Mouse (Mus musculus) kidney, postnatal 4 days (tissue): Measurements from ENCODE around the gene Pef1.

Experiments used
- DNase-seq, 2 experiments: peaks; one replicate each; pipeline ENCODE4 v3.0.0; 2021; ENCODE audit warnings: mixed read lengths in 2 of 2

Pef1 gene

GRCm38 (mm10) chr4:130140992-130141402 lies 38.6 kb downstream of the Pef1 start:
- peak in 1 of 2 experiments; percentile 19 for DNase-seq

GRCm38 (mm10) chr4:130141786-130142185 lies 39.4 kb downstream of the Pef1 start:
- no peak for DNase-seq

DNA sequence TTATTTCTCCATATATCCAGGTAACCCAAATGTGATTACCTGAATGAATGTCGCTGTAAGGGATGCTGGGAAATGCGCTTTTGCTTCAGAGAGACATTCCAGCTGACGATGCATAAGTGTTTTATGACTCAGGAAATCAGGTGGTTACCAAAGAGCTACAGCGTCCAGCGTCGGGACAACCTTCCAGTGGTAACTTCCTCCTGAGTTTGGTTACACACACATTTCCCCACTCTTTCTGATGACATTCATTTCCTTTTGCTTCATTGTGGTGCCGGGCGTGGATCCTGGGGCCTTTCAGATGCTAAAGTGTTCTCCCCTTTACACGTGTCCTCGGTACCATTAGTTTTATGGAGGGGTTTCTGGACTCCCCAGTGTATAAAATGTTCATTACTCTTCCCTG lies 46.0 kb downstream of the Pef1 start:
- no peak for DNase-seq

GRCm38 (mm10) chr4:130154250-130154649 lies 51.9 kb downstream of the Pef1 start:
- DNase-seq = no peak

- DNase-seq = peak in 1 of 2 experiments; percentile 6
These were observed 54.5 kb downstream of the Pef1 start for GRCm38 (mm10) chr4:130156812-130157371.

GRCm38 (mm10) chr4:130161349-130161748 lies 59.0 kb downstream of the Pef1 start:
- DNase-seq = no peak

GRCm38 (mm10) chr4:130163391-130163861 lies 61.1 kb downstream of the Pef1 start:
- peak; percentile 62 to 76 for DNase-seq

DNA sequence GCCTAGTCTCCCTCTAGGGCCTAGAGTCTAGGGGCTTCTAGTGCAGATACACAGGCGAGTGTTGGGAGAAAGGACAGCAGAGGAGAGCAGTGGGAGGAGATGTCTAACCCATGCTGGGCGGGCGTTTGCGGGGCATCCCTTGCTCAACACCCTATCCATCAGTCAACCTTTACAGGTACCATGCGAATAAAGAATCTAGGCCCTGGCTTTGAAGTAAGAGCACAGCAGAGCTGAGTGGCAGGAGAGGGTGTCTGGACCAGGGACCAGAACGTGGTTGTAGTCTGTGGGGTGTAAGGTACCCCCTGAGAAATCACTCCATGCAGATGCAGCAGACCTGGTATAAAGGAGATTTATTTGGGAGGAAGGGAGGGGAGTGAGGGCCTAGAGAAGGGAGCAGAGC lies 61.8 kb downstream of the Pef1 start:
- DNase-seq = no peak

DNA sequence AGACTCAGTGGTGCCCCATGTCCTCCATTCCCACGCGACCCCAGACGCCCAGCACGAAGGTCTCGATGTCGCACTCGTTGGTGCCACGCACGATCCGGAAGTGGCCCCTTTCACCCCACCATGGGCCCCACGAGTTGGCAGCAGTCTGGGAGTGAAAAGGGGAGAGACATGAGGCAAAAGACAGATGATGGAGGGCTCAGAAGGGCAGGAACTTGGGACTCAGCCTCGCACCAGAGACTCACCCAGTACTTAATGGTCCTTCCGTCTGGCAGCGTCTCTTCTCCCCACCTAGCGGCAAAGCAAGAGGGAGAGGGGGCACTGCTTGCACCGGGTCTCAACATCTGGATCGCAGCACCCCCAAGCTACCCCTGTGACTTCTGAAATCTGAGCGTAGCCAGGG lies 63.7 kb downstream of the Pef1 start:
- DNase-seq = no peak

GRCm38 (mm10) chr4:130166592-130166991 lies 64.2 kb downstream of the Pef1 start:
- DNase-seq = peak in 1 of 2 experiments; percentile 28

DNA sequence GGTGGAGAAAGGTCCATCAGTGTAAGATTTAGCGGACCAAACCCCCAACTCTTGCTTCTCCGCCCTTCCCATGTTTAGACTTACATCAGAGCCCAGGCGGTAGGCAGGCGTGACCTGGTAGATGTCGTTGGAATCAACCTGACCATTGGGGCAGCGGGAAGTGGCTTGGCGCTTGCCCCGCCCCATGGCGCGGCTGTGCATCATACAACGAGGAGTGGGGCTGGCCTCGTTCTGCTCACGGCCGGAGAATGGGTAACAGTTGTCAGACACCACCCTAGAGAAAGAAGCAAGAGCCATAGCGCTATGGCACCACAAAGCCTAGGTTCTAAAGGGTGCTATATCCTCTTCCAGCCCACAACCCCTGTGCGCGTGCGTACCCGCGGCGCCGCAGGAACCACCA lies 65.0 kb downstream of the Pef1 start:
- DNase-seq = peak in 1 of 2 experiments; percentile 30

DNA sequence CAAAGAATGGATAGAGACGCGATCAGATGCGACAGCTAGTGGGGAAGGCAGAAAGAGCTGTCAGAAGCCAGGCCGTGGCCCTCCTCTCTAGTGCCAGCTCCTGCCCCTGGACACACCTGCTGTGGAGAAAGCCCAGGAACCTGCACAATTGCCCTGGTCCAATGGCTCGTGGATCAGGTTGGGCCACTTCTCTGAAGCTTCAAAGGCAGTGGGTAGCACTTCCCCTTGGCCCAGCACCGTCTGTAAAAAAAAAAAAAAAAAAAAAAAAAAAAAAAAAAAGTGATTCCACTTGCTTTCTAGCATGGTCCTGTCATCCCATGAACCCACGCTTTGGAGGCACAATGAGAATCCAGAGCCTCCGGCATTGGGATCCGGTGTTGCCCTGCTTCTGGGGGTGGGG lies 65.5 kb downstream of the Pef1 start:
- peak in 1 of 2 experiments; percentile 39 for DNase-seq

DNA sequence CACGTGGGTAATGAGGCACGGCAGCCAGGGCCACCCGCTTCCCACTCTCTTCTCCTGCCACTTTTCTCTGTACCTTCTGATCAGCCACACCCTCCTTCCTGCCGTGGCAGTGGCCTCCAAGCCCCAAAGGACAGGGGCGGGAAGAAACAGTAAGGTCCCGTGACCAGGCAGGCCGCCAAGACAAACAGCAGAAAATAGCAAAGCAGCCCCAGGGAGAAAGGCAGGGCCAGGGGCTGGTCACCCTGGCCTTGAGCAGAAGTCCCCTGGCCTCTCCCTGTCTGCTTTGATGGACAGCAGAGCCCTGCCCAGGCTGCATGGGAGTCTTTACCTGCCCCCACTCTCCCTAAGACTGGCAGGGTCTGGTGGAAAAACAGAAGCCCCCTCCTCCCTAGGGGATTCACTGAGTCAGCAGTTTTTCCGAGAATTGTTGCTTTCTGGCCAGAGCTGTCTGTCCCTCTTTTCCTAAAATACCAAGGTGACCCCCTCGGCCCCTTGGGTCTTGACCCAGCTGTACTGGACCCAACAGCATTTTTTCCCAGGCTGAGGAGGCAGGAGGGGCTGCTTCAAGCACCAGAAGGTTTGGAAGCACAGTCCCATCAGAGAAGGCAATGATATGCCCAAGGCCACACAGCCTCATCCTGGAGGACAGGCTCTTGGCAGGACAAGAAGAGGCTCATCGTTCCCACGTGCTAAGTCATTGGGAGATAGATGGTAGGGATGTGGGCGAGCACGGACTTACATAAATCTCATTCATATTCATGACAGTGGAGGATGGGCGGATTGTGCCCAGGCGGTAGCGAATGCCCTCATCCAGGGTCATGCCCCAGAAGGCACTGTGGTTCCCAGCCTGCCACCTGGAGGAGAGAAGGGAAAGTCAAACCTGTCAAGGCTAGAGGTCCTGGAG lies 66.2 kb downstream of the Pef1 start:
- peak; percentile 90 to 93 for DNase-seq

DNA sequence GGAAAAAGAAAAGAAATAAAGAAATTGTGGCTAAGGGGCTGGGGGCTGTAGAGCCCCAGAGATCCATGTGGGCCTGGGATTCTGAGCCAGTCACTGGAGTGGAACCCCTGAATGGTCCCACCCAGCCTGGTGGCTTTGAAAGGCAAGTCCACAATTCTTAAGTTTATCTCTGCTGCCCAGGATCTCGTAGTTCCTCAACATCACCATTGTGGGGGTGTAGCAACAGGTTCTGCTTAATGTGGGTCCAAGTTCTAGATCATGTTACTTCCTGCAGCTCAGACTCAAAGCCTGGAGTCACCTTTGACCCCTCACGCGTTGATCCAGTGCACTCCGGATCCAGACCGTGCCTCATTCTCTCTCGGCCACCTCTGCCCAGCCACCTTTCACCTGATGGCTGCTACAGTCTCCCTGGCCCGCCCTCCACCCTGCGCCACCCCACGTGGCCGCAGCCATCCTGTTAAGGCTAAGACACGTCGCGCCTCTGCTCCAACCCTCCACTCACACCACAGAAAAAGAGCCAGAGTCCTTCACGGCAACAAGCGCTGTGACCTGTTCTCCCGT lies 67.1 kb downstream of the Pef1 start:
- peak in 1 of 2 experiments; percentile 49 for DNase-seq

DNA sequence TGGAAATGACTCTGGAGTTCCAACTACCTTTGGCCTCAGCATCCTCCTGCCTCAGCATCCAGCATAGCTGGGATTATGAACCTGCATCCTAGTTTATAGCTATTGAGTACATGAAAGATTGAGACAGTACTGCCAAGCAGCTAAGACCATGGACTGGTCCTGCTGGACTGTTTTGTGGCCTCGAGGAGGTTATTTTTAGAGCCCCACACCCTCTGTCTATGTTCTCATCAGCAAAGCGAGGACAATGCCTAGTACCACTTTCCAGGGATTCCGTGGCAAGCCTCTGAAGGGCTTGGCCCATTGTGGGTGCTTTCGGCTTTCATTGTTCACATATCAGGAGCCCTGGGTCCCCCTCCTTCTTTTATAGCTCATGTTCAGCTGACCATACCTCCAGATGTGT lies 68.0 kb downstream of the Pef1 start:
- DNase-seq = no peak

DNA sequence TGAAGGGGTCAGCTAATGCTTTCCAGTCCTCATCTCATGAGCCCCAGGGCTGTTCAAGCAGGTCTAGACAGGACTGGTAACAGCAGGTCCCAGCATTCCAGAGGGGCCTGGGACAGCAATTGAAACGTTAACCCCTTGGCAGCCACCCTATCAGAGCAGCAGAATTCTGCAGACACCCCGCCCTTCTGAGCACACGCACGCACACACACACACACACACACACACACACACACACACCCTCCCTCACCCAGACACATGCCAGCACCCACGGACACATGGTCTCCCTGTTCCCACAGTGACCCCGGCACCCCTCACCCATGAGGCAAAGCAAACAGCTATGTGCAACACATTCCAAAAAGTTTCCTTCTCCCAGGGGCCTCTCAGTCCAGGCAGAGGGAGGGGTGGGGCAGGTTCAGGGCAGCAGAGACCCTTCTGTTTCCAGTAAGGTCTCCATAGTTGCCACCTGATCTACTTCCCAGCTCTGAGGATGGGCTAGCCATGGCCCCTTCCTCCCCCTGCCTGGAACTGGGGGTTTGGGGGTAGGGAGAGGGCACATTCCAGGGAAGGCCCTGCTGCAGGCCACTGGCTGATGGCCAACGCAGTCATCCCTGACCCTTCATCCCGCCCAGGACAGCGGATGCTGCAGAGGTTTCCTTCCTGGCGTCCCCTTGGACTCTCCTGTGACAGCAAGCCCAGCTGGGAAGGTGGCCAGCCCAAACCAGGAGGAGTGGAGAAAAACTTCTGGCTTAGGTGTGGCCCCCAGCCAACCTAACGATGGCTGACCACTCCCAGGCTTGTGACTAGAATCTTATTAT lies 69.8 kb downstream of the Pef1 start:
- DNase-seq = peak; percentile 87 to 93

DNA sequence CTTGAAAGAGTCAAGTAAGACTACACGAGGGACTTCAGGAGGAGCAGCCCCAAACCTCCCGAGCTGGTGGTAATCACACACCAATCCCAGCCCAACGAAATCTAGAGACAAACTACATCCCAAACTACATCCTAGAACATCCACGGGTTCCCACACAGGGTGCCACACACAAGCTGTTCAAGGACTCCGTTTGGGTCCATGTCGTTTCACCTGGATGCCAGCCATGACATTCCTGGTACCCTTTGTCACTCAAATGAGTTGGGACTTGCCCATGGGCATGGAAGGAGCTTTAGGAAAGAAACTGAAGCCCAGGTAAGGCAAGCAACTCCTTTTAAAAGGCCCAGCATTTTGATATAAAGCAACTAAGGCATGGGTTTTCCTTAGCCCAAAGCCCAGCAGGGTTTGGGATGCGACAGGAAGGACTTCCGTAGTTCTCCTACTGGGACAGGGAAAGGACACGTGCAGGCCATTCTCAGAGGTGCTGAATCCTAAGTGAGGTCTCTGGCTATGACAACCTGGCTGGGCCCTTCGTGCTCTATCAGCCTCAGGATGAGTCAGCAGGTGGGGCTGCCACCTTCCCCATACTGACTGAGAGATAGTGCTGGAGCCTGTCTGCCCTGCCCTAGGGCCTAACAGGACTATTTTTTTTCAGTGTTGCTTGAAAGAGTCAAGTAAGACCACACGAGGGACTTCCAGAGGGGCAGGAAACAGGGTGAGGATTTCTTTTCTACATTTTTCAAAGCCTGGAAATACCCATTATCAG lies 70.9 kb downstream of the Pef1 start:
- no peak for DNase-seq

DNA sequence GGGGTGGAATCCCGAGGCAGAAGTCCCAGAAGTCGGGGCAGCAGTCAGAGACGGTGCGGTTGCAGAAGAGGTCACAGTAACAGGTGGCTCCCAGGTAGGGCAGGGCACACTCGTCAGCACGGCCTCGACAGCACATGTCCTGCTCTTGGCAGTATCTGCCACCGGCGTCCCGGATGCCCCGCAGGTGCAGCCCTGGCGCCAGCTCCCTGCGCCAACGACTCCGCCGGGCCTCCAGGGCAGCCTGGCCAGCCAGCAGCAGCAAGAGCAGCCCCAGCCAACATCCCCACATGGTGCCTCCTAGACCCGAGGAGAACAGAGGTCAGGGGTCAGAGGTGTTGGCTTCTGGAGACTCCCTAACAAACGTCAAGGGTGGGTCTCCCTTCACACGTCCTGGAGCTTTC lies 71.6 kb downstream of the Pef1 start:
- peak in 1 of 2 experiments; percentile 43 for DNase-seq

GRCm38 (mm10) chr4:130174335-130175031 lies 72.1 kb downstream of the Pef1 start:
- DNase-seq = peak; percentile 78 to 88

DNA sequence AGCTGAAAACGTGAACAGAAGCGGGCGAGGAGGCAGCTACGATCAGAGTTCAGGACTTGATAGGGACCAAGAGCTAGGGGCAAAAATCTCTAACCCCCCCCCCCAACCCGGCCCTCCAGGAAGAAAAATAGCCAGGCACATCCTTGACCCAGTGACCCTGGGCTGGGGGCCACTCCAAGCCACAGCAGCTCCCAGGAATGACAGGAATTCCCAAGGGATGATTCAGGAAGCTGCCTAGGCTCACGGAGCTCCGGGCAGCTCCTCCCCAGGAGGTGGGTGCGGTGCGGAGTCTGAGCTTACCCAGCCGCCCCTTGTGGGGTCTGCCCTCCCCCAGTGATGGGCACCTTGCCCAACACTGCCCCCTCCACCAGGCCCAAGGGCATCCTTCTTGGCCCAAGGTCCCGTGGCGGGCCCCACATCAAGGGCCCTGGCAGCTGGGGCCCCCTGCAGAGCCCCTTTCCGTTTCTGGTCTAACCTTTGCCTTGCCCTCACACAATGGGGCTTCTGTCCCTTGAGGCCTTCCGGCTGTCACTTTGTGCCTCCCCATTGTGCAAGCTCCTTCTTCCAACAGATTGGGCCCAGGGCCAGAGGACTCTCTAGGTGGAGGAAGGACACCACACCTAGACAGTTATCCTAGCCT lies 72.8 kb downstream of the Pef1 start, which contains the start of gene Tinagl1:
Gene Tinagl1, minus strand, starts transcription at position 51 of the 640 bp plus-strand sequence.
- peak; percentile 61 to 72 for DNase-seq
